Mouse (Mus musculus): Measurements from ENCODE around the gene Chd5.

DNA sequence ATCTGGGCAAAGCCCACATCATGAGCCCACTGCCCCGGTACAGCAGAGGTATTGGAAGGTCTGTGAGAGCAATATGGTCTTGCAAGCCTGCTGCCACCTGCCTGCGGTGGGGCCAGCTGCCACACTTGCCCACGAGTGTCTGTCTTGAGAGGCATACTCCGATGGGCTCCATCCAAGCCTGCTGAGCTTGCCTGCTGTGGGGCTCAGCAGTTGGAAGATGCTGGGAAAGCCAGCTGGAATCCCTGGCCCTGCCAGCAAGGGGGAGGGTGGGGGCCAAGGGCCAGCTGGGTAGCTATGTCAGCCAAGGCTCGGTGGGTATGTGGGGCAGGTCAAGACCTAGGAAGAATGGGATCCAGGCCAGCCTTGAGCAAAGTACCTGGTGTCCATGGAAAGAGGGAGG, 53.7 kb downstream of the Chd5 start:
- TF ChIP-seq CTCF (IDR thresholded peaks at IDR 0.05; ENCODE audit: control insufficient read depth, insufficient read depth, insufficient replicate concordance, low read depth, low read length) (no peak), POLR2A (IDR thresholded peaks at IDR 0.05; ENCODE audit: control insufficient read depth, low read depth, low read length) (no peak)
